In genomic region chr5:32403082-32403953, GRCm38 (mm10) we compare ENCODE assay signal across 15 mouse cellular contexts. TPM values are rescaled to one million over a fixed set of nuclear protein-coding genes. Genes with fewer than 3 reads are reported as not detected.
DNase-seq lines count a peak whose midpoint lies in the region; ATAC-seq and TF ChIP-seq lines count a peak whose summit lies in the region.
"Had no signal": no experiment of that assay in that cellular context is flagged by ENCODE, and none has a peak within 500 bp of the region (broad histone marks: within the 10 kb centered on the region; RNA-seq: fewer than 3 reads in every experiment).

No protein-coding gene starts in this region.

- no peak for TF ChIP-seq CTCF in layer of hippocampus, adult 2 months (conservative IDR thresholded peaks at IDR 0.05)
- TF ChIP-seq CTCF in cerebellum, adult 2 months (IDR thresholded peaks at IDR 0.05; ENCODE audit: borderline replicate concordance, insufficient read depth, low read depth, low read length) = no peak

- no peak for TF ChIP-seq POLR2A in cerebellum, adult 2 months (IDR thresholded peaks at IDR 0.05; ENCODE audit: borderline replicate concordance, insufficient read depth, low read length)

- no peak overlapping the region for H3K4me3 ChIP-seq in layer of hippocampus, adult 2 months
- H3K4me3 ChIP-seq in cerebellum, adult 2 months (replicated peaks; ENCODE audit: insufficient read depth, low read depth, low read length) = no peak overlapping the region
- H3K4me3 ChIP-seq: forebrain, embryonic 12.5 days; hindbrain, embryonic 13.5 days; liver, embryonic 12.5 days; megakaryocyte, embryonic 14.5 days; neural tube, embryonic 13.5 days had no signal

- H3K27ac ChIP-seq in layer of hippocampus, adult 2 months = peak overlapping the region; percentile 75
- H3K27ac ChIP-seq in cerebellum, adult 2 months (ENCODE audit: insufficient read depth, low read length) = no peak overlapping the region
- H3K27ac ChIP-seq: forebrain, embryonic 12.5 days; hindbrain, embryonic 13.5 days; liver, embryonic 12.5 days; neural tube, embryonic 13.5 days had no signal

- H3K27me3 ChIP-seq in cerebellum, adult 2 months (ENCODE audit: control insufficient read depth, insufficient read depth, low read length) = no peaks in the 10 kb centered on the region; the same call in 1 of the 2 replicates
- H3K27me3 ChIP-seq: forebrain, embryonic 12.5 days; hindbrain, embryonic 13.5 days; liver, embryonic 12.5 days; neural tube, embryonic 13.5 days had no signal

- peaks cover 4% of the 10 kb centered on the region; the same call in 1 of the 2 replicates for H3K4me1 ChIP-seq in cerebellum, adult 2 months (ENCODE audit: control insufficient read depth, insufficient read depth, low read length)
- H3K4me1 ChIP-seq: forebrain, embryonic 12.5 days; megakaryocyte, embryonic 14.5 days had no signal

- no peak for DNase-seq in frontal cortex, postnatal 25 days (ENCODE audit: low spot score in 2 of 2)
- peak in 1 of 2 experiments; percentile 26 for DNase-seq in layer of hippocampus, adult 2 months (ENCODE audit: low spot score in 2 of 2)
- no peak for DNase-seq in layer of hippocampus, postnatal 36 days
- peak; percentile 19 to 21 for DNase-seq in B cell, adult 2 months
- DNase-seq in gastrocnemius, postnatal 25 days = no peak
- no peak for DNase-seq in cerebellum, adult 2 months
- DNase-seq: cerebellum, postnatal 36 days; thymus, postnatal 36 days had no signal

- ATAC-seq in frontal cortex, adult (ENCODE audit: low TSS enrichment) = peak; percentile 52; the same call in 1 of the 2 replicates
- peak; percentile 42; the same call in 1 of the 2 replicates for ATAC-seq in megakaryocyte progenitor cell, adult 5-6 weeks (replicated peaks; ENCODE audit: poor library complexity)
- ATAC-seq: liver, embryonic 12.5 days had no signal

- WGBS in cerebellum, adult 2 months = 92% methylated on average over 9 of the region's 9 CpGs

RNA-seq across cellular contexts. Expression of gene Ppp1cb, which starts 55.3 kb away (rescaled TPM):
- 100 to 1,000 TPM; 418 to 439 TPM for total RNA-seq in layer of hippocampus, adult 2 months (2021)
- total RNA-seq in layer of hippocampus, postnatal 36 days (2021) = 100 to 1,000 TPM; 447 to 463 TPM
- total RNA-seq in megakaryocyte progenitor cell, adult 5-6 weeks (2015) = 194 and 216 TPM in 2 replicates
- total RNA-seq in megakaryocyte progenitor cell, adult 5-6 weeks (2017) = 271 and 283 TPM in 2 replicates
- total RNA-seq in gastrocnemius, postnatal 25 days (2021) = 100 to 1,000 TPM; 407 TPM
- 226 and 236 TPM in 2 replicates for polyA plus RNA-seq in cerebellum, adult 2 months (2012; rRNA removed)

Comparison
In these comparisons a context has a peak if more than half of its experiments do, and no peak if none do; other contexts are left out.
1. DNase-seq: peak in B cell, adult 2 months (2 of 2); none in frontal cortex, postnatal 25 days (0 of 2), layer of hippocampus, postnatal 36 days (0 of 2), gastrocnemius, postnatal 25 days (single experiment) and cerebellum, adult 2 months (0 of 2).